Mouse (Mus musculus) CH12.LX (cell line): Measurements from ENCODE around the gene Plscr2. TPM values are rescaled to one million over a fixed set of nuclear protein-coding genes. Genes with fewer than 3 reads are reported as not detected.

Experiments
- DNase-seq: peaks from one replicate; pipeline ENCODE4 v3.0.0-alpha.2; 2013; ENCODE audit errors: extremely low read depth
- H3K27ac ChIP-seq: 2 replicates; pipeline ENCODE4 v1.5.1; 2012; ENCODE audit warnings: low read depth, mild to moderate bottlenecking, control low read depth, moderate library complexity; ENCODE audit not compliant: insufficient read depth
- H3K27me3 ChIP-seq: replicated peaks from 2 replicates; pipeline ENCODE3; 2012; ENCODE audit warnings: inconsistent platforms
- H3K36me3 ChIP-seq, 2 experiments: replicated peaks in 1 of 2; 2 replicates each; pipeline versions ENCODE3 to v1.6.1; 2012; ENCODE audit warnings: inconsistent platforms in 1 of 2, low read length in 1 of 2, mild to moderate bottlenecking in 1 of 2, mixed read lengths in 1 of 2, moderate library complexity in 1 of 2; ENCODE audit not compliant: control insufficient read depth in 1 of 2, insufficient read depth in 1 of 2
- H3K4me1 ChIP-seq, 2 experiments: 2 replicates each; pipeline ENCODE4 v1.6.1; 2012; ENCODE audit warnings: inconsistent platforms in 1 of 2, moderate library complexity in 1 of 2; ENCODE audit not compliant: insufficient read depth in 2 of 2, control insufficient read depth in 1 of 2
- H3K4me2 ChIP-seq: 2 replicates; pipeline ENCODE4 v1.6.1; 2012; ENCODE audit warnings: low read depth, mild to moderate bottlenecking, control low read depth; ENCODE audit not compliant: poor library complexity, insufficient read depth, severe bottlenecking
- H3K4me3 ChIP-seq, 3 experiments: fragments of 150-350 bp in 1 of 3; sonication (generic) in 1 of 3; replicated peaks in 1 of 3; 2 replicates each; pipeline versions ENCODE3 to v1.5.1; 2011 to 2012; ENCODE audit warnings: low read depth in 2 of 3, low read length in 2 of 3, mild to moderate bottlenecking in 2 of 3, moderate library complexity in 2 of 3, control low read depth in 1 of 3, improper control_type of control experiment in 1 of 3, inconsistent platforms in 1 of 3, mixed read lengths in 1 of 3; ENCODE audit not compliant: poor library complexity in 1 of 3
- H3K79me2 ChIP-seq: replicated peaks from 2 replicates; pipeline ENCODE4 v1.6.1; 2012; ENCODE audit warnings: mild to moderate bottlenecking, moderate library complexity; ENCODE audit not compliant: control insufficient read depth, poor library complexity, insufficient read depth, severe bottlenecking; ENCODE audit errors: extremely low read depth
- H3K9ac ChIP-seq: 2 replicates; pipeline ENCODE4 v1.6.1; 2012; ENCODE audit warnings: low read depth, mild to moderate bottlenecking, control low read depth, moderate library complexity; ENCODE audit not compliant: insufficient read depth
- H3K9me3 ChIP-seq: replicated peaks from 2 replicates; pipeline ENCODE3; 2012; ENCODE audit warnings: low read length, inconsistent platforms, mixed read lengths
- BHLHE40 ChIP-seq: IDR thresholded peaks from 2 replicates; pipeline ENCODE4 v1.6.1; 2011; ENCODE audit warnings: mild to moderate bottlenecking, low read depth, low read length, improper control_type of control experiment
- CHD1 ChIP-seq: IDR thresholded peaks from 2 replicates; pipeline ENCODE4 v1.6.1; 2012; ENCODE audit warnings: low read depth, low read length, improper control_type of control experiment, inconsistent platforms
- CHD2 ChIP-seq: IDR thresholded peaks from 2 replicates; pipeline ENCODE4 v1.6.1; 2011; ENCODE audit warnings: low read length, improper control_type of control experiment
- CTCF ChIP-seq, 2 experiments: IDR thresholded peaks in 1 of 2; conservative IDR thresholded peaks in 1 of 2; 2 replicates each; pipeline ENCODE4 v1.5.1; 2011 to 2012; ENCODE audit warnings: low read depth in 2 of 2, low read length in 2 of 2, improper control_type of control experiment in 1 of 2, inconsistent platforms in 1 of 2, mild to moderate bottlenecking in 1 of 2, moderate library complexity in 1 of 2
- ELF1 ChIP-seq: IDR thresholded peaks from 2 replicates; pipeline ENCODE4 v1.6.1; 2014; ENCODE audit warnings: low read depth, mild to moderate bottlenecking, inconsistent platforms, low read length, improper control_type of control experiment
- EP300 ChIP-seq: IDR thresholded peaks from 2 replicates; pipeline ENCODE4 v1.6.1; 2011; ENCODE audit warnings: low read length, improper control_type of control experiment
- ETS1 ChIP-seq: conservative IDR thresholded peaks from 2 replicates; pipeline ENCODE4 v1.6.1; 2012; ENCODE audit warnings: low read depth, mild to moderate bottlenecking, inconsistent platforms, low read length, improper control_type of control experiment, moderate library complexity
- GABPA ChIP-seq: IDR thresholded peaks from 2 replicates; pipeline ENCODE4 v1.6.1; 2012; ENCODE audit warnings: low read depth, low read length, improper control_type of control experiment, inconsistent platforms; ENCODE audit not compliant: insufficient replicate concordance
- HCFC1 ChIP-seq: IDR thresholded peaks from 2 replicates; pipeline ENCODE4 v1.6.1; 2012; ENCODE audit warnings: low read depth, mild to moderate bottlenecking, inconsistent platforms, low read length, improper control_type of control experiment
- IRF4 ChIP-seq: IDR thresholded peaks from 2 replicates; pipeline ENCODE4 v1.6.1; 2014; ENCODE audit warnings: low read depth, mild to moderate bottlenecking, inconsistent platforms, low read length, improper control_type of control experiment
- JUN ChIP-seq: IDR thresholded peaks from 2 replicates; pipeline ENCODE4 v1.6.1; 2011; ENCODE audit warnings: low read depth, mild to moderate bottlenecking, low read length, improper control_type of control experiment, moderate library complexity; ENCODE audit not compliant: insufficient read depth
- JUND ChIP-seq: conservative IDR thresholded peaks from 2 replicates; pipeline ENCODE4 v1.6.1; 2011; ENCODE audit warnings: low read depth, low read length, improper control_type of control experiment
- MAFK ChIP-seq: IDR thresholded peaks from 2 replicates; pipeline ENCODE4 v1.6.1; 2011; ENCODE audit warnings: low read length, improper control_type of control experiment; ENCODE audit not compliant: insufficient replicate concordance
- MEF2A ChIP-seq: IDR thresholded peaks from 2 replicates; pipeline ENCODE4 v1.6.1; 2014; ENCODE audit warnings: low read depth, mild to moderate bottlenecking, inconsistent platforms, low read length, improper control_type of control experiment, borderline replicate concordance
- MXI1 ChIP-seq: IDR thresholded peaks from 2 replicates; pipeline ENCODE4 v1.6.1; 2011; ENCODE audit warnings: mild to moderate bottlenecking, low read depth, low read length, improper control_type of control experiment
- MYC ChIP-seq: IDR thresholded peaks from 2 replicates; pipeline ENCODE4 v1.6.1; 2011; ENCODE audit warnings: low read depth, mild to moderate bottlenecking, improper control_type of control experiment, low read length
- PAX5 ChIP-seq: IDR thresholded peaks from 2 replicates; pipeline ENCODE4 v1.6.1; 2012; ENCODE audit warnings: low read length, inconsistent platforms, mixed read lengths
- POLR2A ChIP-seq: IDR thresholded peaks from 2 replicates; pipeline ENCODE4 v1.6.1; 2011; ENCODE audit warnings: low read depth, mild to moderate bottlenecking, improper control_type of control experiment, low read length
- POLR2AphosphoS2 ChIP-seq: IDR thresholded peaks from 2 replicates; pipeline ENCODE4 v1.6.1; 2011; ENCODE audit warnings: low read depth, low read length, improper control_type of control experiment
- RAD21 ChIP-seq: IDR thresholded peaks from 2 replicates; pipeline ENCODE4 v1.6.1; 2011; ENCODE audit warnings: low read depth, mild to moderate bottlenecking, low read length, improper control_type of control experiment, moderate library complexity
- RCOR1 ChIP-seq: conservative IDR thresholded peaks from 2 replicates; pipeline ENCODE4 v1.6.1; 2012; ENCODE audit warnings: low read depth, mild to moderate bottlenecking, inconsistent platforms, low read length, improper control_type of control experiment
- SIN3A ChIP-seq: IDR thresholded peaks from 2 replicates; pipeline ENCODE4 v1.6.1; 2012; ENCODE audit warnings: low read length, improper control_type of control experiment, inconsistent platforms
- TBP ChIP-seq: conservative IDR thresholded peaks from 2 replicates; pipeline ENCODE4 v1.6.1; 2011; ENCODE audit warnings: low read depth, low read length, improper control_type of control experiment
- TCF12 ChIP-seq: IDR thresholded peaks from 2 replicates; pipeline ENCODE4 v1.6.1; 2014; ENCODE audit warnings: low read depth, mild to moderate bottlenecking, inconsistent platforms, low read length, improper control_type of control experiment
- USF1 ChIP-seq: IDR thresholded peaks from 2 replicates; pipeline ENCODE4 v1.6.1; 2014; ENCODE audit warnings: low read depth, mild to moderate bottlenecking, inconsistent platforms, low read length, improper control_type of control experiment
- USF2 ChIP-seq: conservative IDR thresholded peaks from 2 replicates; pipeline ENCODE4 v1.6.1; 2011; ENCODE audit warnings: low read depth, low read length, improper control_type of control experiment
- ZKSCAN1 ChIP-seq: IDR thresholded peaks from 2 replicates; pipeline ENCODE4 v1.6.1; 2012; ENCODE audit warnings: low read depth, inconsistent platforms, low read length, improper control_type of control experiment, borderline replicate concordance
- ZMIZ1 ChIP-seq: IDR thresholded peaks from 2 replicates; pipeline ENCODE4 v1.6.1; 2012; ENCODE audit warnings: low read depth, mild to moderate bottlenecking, inconsistent platforms, low read length, improper control_type of control experiment
- ZNF384 ChIP-seq: IDR thresholded peaks from 2 replicates; pipeline ENCODE4 v1.6.1; 2012; ENCODE audit warnings: low read depth, low read length, improper control_type of control experiment, inconsistent platforms
- dilution Hi-C: fragments of 300-500 bp; cut with MboI; formaldehyde crosslinking; loops from 2 replicates; pipeline ENCODE4 v1.14.3; 2020; ENCODE audit warnings: low sequenced_read_pairs; ENCODE audit not compliant: extremely low pct_unique_long_range_greater_than_20kb, extremely low pct_ligation_motif_present
- in situ Hi-C: fragments of 300-500 bp; cut with MboI; formaldehyde crosslinking; loops from 3 replicates; pipeline ENCODE4 v1.14.3; 2019; ENCODE audit warnings: low sequenced_read_pairs, low pct_ligation_motif_present, low pct_unique_long_range_greater_than_20kb, mixed read lengths
- polyA plus RNA-seq: library from polyadenylated mRNA; unstranded; fragments of >175 nt; gene quantifications from 2 replicates; pipeline ENCODE4 v1.2.1, GENCODE M21; 2012; ENCODE audit warnings: low read depth; ENCODE audit not compliant: insufficient read length
- total RNA-seq, 2 experiments: library from RNA; depleted of rRNA; stranded (reverse); fragments of 300-350 nt in 1 of 2; fragments of >200 nt in 1 of 2; gene quantifications; 2 replicates each; pipeline ENCODE4 v1.2.3; 2012 to 2014

Gene Plscr2
- total and polyA plus RNA-seq, 3 experiments, result 0.91 to 1.4 (median 0.95) TPM

- dilution Hi-C loops (no loop called here), in situ Hi-C loops (loop anchor here (25.0 kb wide), 1 partner anchor 261 kb away; no protein-coding TSS in a partner anchor)
- no peaks in the 10 kb centered on the region for H3K79me2 ChIP-seq
- no peak overlapping the region for H3K4me2 ChIP-seq
- no peak overlapping the region for H3K27ac ChIP-seq
- no peaks in the 10 kb centered on the region for H3K27me3 ChIP-seq
- DNase-seq, result no peak
- H3K4me3 ChIP-seq, result no peak overlapping the region
- no peak overlapping the region for H3K9ac ChIP-seq
- H3K9me3 ChIP-seq, result no peaks in the 10 kb centered on the region
- peaks cover 9 to 41% of the 10 kb centered on the region in 2 experiments for H3K4me1 ChIP-seq
- H3K36me3 ChIP-seq, result no peaks in the 10 kb centered on the region
- no peak for TF ChIP-seq MYC
- TF ChIP-seq ZNF384, result no peak
- TF ChIP-seq POLR2AphosphoS2, result no peak
- TF ChIP-seq ETS1, result no peak
- TF ChIP-seq TCF12, result no peak
- TF ChIP-seq RCOR1, result no peak
- no peak for TF ChIP-seq MXI1
- TF ChIP-seq SIN3A, result no peak
- TF ChIP-seq CHD2, result no peak
- no peak for TF ChIP-seq ELF1
- no peak for TF ChIP-seq GABPA
- TF ChIP-seq ZMIZ1, result no peak
- no peak for TF ChIP-seq RAD21
- TF ChIP-seq HCFC1, result no peak
- no peak for TF ChIP-seq USF1
- no peak for TF ChIP-seq MEF2A
- no peak for TF ChIP-seq ZKSCAN1
- TF ChIP-seq JUND, result no peak
- TF ChIP-seq POLR2A, result no peak
- TF ChIP-seq CHD1, result no peak
These were observed 48.6 kb upstream of the Plscr2 start for GRCm38 (mm10) chr9:92226795-92227194.

- peak overlapping the region; percentile 32; the same call in 1 of the 2 replicates for H3K27ac ChIP-seq
- H3K4me1 ChIP-seq, result peaks cover 9 to 41% of the 10 kb centered on the region in 2 experiments
- H3K27me3 ChIP-seq, result no peaks in the 10 kb centered on the region
- no peaks in the 10 kb centered on the region for H3K9me3 ChIP-seq
- DNase-seq, result peak; percentile 63
- peak overlapping the region; percentile 26; the same call in 1 of the 2 replicates for H3K9ac ChIP-seq
- no peaks in the 10 kb centered on the region for H3K79me2 ChIP-seq
- H3K36me3 ChIP-seq, result no peaks in the 10 kb centered on the region
- peak overlapping the region; percentile 91 for H3K4me2 ChIP-seq
- H3K4me3 ChIP-seq, result no peak overlapping the region
- in situ Hi-C loops, result loop anchor here (25.0 kb wide), 1 partner anchor 258 kb away; no protein-coding TSS in a partner anchor
- dilution Hi-C loops, result no loop called here
- TF ChIP-seq JUND (no peak), ZNF384 (peak; percentile 95), ELF1 (no peak), MXI1 (0 out of 2 replicates have a peak, but pooled peaks have one; percentile 30), EP300 (peak; percentile 79), RCOR1 (no peak), ZKSCAN1 (no peak), CTCF (conservative IDR thresholded peaks at IDR 0.05 in 1 of 2, IDR thresholded peaks at IDR 0.05 in 1 of 2; ENCODE audit: low read depth in 2 of 2, low read length in 2 of 2) (no peak), USF2 (no peak), MAFK (0 out of 2 replicates have a peak, but pooled peaks have one; percentile 16), HCFC1 (no peak), TBP (0 out of 2 replicates have a peak, but pooled peaks have one; percentile 44), BHLHE40 (peak; percentile 47), POLR2A (no peak), MEF2A (peak; percentile 91; the same call in 1 of the 2 replicates), ETS1 (peak; percentile 86), PAX5 (no peak), TCF12 (peak; percentile 52; the same call in 1 of the 2 replicates), IRF4 (peak; percentile 70; the same call in 1 of the 2 replicates), JUN (peak; percentile 55; the same call in 1 of the 2 replicates)
These were observed 46.3 kb upstream of the Plscr2 start for GRCm38 (mm10) chr9:92228867-92229832.
